Mouse (Mus musculus): ENCODE measurements around the gene Atp6v0e. TPM values are rescaled to one million over a fixed set of nuclear protein-coding genes. Genes with fewer than 3 reads are reported as not detected.

Atp6v0e gene
- total RNA-seq (2023) = 100 to 1,000 TPM; 107 to 139 TPM

DNA sequence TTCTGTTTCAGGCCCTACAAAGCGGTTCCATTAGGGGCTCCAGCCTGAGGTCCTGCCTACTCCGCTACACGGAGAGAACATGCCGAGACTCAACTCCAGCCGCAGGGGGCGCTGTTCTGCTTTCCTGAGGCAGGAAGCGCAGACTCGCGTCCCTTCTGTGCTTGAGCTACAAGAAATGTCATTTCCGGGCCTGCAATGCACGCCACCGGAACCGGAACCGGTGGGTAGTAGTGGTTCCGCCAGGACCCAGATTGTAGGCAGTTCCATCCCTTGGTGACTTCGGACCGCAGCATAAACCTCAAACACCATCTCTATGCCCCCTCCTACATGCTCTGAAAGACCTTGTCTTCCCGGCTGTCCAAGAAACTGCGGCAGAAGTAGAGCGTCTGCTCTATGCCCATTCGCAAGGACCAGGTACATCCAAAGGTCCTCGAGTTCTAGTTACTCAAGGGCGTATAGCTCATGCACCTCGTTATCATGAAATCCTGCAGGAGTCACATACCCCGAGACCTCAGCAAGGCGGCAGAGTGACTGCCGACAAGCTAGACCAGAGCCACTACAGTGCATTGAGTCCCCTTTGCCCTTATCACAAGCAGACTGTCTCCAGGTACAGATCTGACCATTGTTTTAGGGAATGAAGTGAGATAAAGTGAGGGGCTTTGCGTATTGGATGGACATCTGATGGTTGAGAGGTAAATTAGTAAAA lies at the start of gene Atp6v0e:
Gene Atp6v0e, plus strand, starts transcription at position 254 of the 706 bp plus-strand sequence.

DNA sequence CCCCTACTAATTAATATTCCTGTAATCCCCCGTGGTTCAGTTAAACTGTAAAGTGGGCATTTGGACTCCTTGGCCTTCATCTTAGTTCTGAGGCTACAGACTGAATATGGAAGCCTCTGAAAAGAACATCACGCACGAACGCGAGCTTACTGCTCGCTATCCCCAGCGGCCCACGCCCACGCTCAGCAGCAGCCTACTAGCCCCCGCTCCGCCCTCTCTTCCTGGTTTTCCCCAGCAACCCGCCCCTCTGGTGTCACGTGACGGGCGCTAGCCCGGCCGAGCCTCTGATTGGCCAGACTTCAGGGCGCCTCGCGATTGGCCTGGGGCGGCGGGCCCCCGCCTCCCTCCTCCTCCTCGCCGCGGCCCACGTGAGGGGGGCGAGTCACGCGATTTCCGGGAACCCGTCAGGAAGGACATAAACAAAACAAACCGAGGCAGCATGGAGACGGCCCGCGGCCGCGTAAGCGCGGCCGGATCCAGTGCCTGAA lies 52.3 kb downstream of the Atp6v0e start, which contains the start of gene Crebrf:
Gene Crebrf, plus strand, starts transcription at position 380 of the 488 bp plus-strand sequence.

Other genes starting within 250 kb of the Atp6v0e start
- gene Neurl1b, start 248.4 kb upstream of the Atp6v0e start, total RNA-seq (2023) = under 1 TPM; 0.18 to 0.29 TPM
- 10 to 100 TPM; 40.2 to 44.1 TPM for gene Ergic1, start 101.7 kb upstream of the Atp6v0e start, total RNA-seq (2023)
- 100 to 1,000 TPM; 319 to 555 TPM for gene Dusp1, start 101.1 kb upstream of the Atp6v0e start, total RNA-seq (2023)
- gene Crebrf, start 52.4 kb downstream of the Atp6v0e start, total RNA-seq (2023) = 100 to 1,000 TPM; 102 to 116 TPM
- 10 to 100 TPM; 49.2 to 56.2 TPM for gene Bnip1, start 117.8 kb downstream of the Atp6v0e start, total RNA-seq (2023)
- gene Nkx2-5, start 181.8 kb downstream of the Atp6v0e start, total RNA-seq (2023) = not detected